Mouse (Mus musculus): ENCODE results near the gene Htr7. TPM values are rescaled to one million over a fixed set of nuclear protein-coding genes. Genes with fewer than 3 reads are reported as not detected.

Htr7 gene
- total RNA-seq (2017) = 0.12 TPM in 1 of 2 replicates, not detected in the other

DNA sequence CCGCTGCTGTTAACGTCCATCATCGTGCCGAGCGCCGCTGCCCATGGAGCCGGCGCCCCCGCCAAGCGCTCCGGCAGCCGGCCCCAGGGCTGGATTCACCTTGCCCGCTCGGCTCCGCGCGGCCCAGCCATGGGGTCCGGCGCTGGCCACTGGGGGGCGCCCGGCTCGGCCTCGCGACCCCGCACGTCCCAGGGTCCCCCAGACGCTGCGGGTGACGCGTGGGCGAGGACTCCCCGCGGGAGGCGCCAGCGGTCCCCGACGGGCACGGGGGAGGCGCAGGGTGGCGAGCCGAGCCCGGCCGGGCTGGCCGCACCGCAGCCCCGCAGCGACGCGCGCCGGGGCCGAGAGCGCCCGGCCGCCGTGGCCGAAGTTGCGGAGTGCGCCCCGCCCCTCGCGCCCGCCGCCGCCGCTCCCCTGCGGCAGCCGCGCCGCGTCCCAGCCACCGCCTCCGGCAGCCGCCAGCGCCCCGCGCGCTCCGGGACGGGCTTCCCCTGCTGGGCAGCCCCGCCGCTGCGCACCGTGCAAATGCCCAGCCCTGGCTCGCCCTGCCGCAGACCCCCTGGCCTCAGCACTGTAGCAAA, at the start of gene Htr7:
Gene Htr7, minus strand, starts transcription at position 277 of the 581 bp plus-strand sequence.
- no peak for ATAC-seq (ENCODE audit: extremely low read depth, insufficient number of reproducible peaks, low FRiP score, poor library complexity, severe bottlenecking)

DNA sequence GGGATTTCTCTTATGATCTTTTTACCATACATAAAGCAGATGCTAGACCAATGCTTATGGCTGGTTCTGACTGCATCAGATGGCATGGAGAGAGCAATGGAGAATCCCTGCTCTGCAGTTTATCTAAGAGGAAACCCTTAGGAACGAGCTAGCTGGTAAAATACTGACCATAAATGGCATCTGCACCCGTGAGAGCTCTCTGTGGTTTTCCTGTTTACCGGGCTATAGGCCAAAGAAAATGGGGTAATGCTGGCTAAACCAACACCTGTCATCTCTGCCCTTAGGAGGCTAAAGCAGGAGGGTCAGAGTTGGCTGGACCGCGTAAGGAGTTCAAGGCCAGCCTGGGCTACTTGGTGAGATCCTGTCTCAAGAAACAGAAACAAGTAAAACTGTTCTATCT, 46.6 kb upstream of the Htr7 start:
- no peak for ATAC-seq (ENCODE audit: extremely low read depth, insufficient number of reproducible peaks, low FRiP score, poor library complexity, severe bottlenecking)

DNA sequence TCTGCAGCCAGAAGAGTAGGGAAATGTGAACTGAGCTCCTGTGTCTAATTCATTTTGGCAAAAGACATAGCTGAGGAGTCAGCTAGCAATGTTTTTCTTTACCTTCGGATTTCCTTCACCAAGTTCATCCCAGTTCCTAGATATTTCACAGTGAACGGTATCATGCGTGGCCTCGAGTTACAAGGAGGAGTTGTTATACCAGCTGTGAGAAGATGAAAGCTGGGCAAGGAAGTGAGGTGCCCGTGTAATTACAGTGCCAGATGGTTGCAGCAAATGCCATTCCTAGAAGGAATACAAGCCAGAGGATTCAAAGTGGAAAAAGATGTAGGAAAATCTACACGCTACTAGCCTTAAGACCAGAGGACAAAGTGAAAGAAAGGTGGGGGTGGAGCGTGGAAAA, 41.6 kb upstream of the Htr7 start:
- ATAC-seq (ENCODE audit: extremely low read depth, insufficient number of reproducible peaks, low FRiP score, poor library complexity, severe bottlenecking) = no peak

DNA sequence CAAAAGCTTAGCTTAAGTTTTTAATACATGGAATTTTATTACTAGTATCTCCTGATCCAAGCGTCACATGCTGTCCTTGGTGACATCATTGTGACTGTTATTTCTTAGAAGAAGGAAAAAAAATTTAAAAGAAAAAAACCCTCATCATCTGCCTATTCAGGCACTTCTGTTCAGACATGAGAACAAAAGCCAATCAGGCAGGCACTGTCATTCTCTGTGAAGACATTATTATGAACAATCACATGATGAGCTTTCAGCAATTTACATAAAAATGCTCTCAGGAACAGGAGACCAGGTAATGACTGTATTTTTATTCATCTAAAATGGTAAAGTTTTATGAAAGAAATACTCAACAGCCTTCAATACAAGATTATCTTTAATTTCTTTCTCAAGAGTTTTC, 41.0 kb upstream of the Htr7 start:
- no peak for ATAC-seq (ENCODE audit: extremely low read depth, insufficient number of reproducible peaks, low FRiP score, poor library complexity, severe bottlenecking)

DNA sequence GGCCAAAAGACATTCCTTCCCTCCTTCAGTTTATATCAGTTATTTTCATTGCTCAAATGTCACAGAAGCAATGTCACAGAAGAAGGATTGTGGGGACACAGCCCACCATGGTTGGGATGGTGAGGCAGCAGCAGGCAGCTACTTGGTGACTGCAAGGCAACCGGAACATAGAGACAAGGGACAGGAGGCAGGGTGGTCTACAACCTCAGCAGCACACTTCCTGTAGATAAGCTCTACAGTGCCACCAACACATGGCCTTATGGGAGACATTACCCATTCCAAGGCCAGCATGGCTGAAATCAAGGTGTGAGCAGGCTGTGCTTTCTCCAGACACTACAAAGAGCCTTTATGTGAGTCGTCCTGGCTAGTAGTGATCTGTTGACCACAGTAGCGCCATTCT, 39.9 kb upstream of the Htr7 start:
- no peak for ATAC-seq (ENCODE audit: extremely low read depth, insufficient number of reproducible peaks, low FRiP score, poor library complexity, severe bottlenecking)

DNA sequence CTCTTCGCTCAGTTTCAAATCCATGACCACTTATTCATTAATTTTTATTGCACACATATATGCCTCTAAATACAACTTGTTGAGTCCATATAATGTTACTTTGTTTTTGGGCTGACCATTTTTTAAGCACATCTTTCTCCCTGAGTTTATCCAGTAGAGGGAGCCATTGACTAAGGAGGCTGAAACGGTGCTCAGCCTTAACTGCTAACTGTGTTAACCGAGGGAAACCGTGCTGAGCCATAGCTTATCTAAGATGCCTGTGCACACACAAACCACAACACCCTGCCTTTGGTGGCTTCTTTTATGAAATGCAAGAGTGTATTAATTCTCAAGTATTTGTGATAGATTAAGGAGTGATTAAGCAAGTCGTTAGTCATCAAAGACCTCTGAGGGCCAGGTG, 33.5 kb upstream of the Htr7 start:
- ATAC-seq (ENCODE audit: extremely low read depth, insufficient number of reproducible peaks, low FRiP score, poor library complexity, severe bottlenecking) = 0 out of 2 replicates have a peak, but pooled peaks have one; percentile 19

DNA sequence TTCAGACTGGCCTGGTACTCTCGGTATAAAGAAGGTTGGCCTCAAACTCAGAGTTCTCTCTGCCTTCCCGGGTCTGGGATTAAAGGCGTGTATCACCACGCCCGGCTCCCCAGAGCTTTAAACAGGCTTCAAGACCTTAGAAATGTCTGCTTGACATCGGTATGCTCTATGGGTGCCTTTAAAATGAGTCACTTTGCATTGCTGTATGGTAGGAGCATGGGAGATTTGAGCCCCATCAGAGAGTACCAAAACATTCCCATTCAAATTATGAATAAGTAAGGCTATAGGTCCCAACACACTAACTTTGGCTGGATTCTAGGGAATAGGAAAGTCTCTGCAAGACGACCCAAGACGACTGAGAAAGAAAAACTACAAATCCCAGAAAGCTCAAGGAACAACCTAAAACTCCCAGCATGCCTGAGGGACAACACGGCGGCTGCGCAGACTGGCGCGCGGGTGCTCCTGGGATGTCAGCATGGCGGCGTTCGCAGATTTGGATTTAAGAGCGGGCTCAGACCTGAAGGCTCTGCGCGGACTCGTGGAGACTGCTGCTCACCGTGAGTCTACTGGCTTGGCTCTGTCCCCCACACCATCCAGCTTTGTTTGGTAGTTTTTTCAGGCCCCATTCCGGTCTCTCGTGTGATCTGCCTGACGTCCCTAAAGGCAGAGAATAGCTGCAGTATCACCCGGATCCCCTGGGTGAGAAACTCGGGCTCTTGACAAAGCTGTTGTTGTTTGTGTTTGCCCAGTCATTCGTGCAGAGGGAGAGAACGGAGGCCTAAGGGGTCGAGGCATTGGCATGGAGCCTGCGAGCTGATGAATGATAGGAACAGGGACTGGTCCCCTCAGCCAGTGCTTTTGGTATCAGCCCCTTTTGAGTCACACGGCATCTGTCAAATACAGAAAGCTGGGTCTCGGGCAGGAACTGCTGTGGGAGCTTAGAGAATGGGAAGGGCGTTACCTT, 26.2 kb upstream of the Htr7 start, which contains the start of gene Rpp30:
Gene Rpp30, plus strand, starts transcription at position 455 of the 964 bp plus-strand sequence.
- ATAC-seq (ENCODE audit: extremely low read depth, insufficient number of reproducible peaks, low FRiP score, poor library complexity, severe bottlenecking) = peak; percentile 91

DNA sequence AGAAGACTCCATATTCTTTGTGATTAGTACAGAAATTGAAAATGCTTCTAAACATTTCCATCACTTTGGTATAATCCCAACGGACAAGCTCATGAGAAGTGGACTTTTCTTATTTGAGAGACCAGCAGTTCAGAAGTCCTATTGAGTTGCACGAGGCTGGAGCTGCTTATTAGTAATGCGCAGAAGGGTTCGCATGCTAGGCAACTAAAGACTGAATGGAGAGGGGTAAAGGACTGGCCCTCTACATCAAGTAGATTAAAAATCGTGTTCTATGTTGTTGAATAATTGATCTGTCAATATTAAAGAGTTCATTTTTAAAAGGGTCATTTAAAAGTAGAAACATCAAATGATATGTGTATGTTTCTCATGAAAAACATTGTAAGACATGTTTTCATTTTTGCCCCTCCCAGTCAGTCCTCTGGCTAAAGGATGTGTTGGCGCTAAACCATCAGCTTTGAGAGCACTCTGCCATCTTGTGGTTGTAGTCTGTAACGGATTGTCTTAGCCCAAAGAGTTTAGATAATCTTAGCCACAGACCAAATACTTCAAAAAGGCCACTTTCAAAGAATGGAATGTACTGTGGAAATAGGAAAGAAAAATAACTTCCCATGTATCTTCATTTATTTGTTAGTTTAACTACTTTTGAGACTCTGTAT, 25.4 kb upstream of the Htr7 start:
- peak; percentile 70 for ATAC-seq (ENCODE audit: extremely low read depth, insufficient number of reproducible peaks, low FRiP score, poor library complexity, severe bottlenecking)

DNA sequence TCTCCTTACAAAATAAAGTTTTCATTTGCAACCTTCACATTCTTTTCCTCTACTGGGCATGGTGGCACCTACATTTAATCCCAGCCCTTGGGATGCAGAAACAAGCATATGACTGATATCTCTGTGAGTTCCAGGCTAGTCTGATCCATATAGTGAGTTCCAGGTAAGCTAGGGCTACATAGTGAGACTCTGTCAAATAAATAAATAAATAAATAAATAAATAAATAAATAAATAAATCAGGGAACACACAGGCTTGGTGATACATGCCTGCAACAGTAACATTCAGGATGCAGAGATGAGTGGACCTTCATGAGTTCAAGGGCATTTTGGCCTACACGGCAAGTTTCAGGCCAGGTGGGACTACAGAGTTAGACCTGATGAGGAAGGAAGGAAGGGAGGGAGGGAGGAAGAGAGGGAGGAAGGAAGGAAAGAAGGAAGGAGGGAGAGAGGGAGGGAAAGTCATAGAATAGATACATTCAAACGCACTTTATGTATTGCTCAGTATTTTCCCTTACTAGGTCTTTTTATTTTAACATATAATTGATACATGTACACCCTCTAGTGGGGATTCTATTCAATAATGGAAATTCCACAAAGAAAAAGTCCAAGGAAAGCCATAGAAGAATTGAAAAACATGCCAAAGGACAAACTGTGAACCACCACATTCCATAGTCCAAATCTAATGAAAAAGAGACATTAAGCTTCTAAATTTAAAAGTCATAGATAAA, 5.7 kb upstream of the Htr7 start:
- ATAC-seq (ENCODE audit: extremely low read depth, insufficient number of reproducible peaks, low FRiP score, poor library complexity, severe bottlenecking) = no peak

DNA sequence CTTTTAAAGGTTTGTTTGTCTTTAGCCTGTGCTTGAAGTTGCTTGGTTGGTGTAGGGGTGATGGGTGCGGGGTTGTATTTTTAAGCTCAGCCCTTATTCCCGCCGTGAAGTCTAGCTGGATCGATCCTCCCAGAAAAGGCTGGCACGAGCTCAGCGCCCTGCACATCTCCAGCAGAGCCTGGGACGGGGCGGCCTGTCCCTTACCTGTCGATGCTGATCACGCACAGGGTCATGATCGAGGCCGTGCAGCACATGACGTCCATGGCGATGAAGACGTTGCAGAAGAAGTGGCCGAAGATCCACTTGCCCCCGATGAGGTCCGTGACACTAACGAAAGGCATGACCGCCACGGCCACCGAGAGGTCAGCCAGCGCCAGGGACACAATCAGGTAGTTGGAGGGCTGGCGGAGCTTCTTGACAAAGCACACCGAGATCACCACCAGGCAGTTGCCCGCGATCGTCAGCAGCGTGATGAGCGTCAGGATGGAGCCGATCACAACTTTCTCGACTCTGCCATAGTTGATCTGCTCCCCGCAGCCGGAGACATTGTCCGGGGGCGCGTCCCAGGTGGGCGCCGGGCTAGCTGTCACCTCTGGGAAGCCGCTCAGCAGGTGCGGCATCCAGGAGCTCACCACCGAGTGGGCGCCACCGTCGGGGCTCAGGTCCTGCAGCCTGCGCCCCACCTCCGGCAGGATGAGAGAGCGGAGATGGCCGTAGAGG, 645 bp downstream of the Htr7 start:
- ATAC-seq (ENCODE audit: extremely low read depth, insufficient number of reproducible peaks, low FRiP score, poor library complexity, severe bottlenecking) = no peak

DNA sequence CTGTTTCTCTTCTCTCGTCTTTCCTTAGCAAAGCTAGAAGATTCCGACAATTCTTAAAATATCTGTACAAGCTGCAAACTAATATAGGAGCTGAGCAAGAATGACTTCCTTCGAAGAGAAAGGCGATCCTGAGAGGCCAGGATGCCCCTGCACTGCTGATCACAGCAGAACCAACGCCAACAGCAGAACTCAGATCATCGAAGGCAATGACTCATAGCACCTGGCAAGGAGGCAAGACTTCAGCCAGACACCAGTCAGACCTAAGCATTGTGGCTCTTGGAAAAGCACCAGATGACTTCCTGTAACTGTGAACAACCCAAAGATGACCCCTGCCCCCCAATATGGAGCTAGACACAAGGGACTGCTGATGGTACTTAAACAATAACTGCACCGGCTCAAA, 11.3 kb downstream of the Htr7 start:
- ATAC-seq (ENCODE audit: extremely low read depth, insufficient number of reproducible peaks, low FRiP score, poor library complexity, severe bottlenecking) = no peak

DNA sequence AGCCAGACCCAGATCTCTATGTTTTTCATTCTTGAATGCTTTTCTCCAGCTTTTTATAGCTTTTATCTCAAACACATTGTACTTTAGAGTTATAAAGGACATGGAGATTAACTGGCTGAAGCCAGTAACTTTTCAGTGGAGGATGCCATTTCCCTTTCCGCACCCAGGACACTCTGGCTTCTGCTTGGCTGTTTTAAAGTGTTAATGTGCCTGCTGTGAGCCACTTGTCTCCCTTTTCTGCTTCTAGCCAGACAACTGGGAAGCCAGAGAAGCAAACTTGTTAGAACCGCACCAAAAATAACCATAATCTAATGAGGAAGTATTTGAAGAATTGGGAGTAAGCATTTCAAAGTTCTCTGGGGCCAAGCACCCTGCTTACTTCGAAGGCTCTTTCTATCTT, 42.5 kb downstream of the Htr7 start:
- ATAC-seq (ENCODE audit: extremely low read depth, insufficient number of reproducible peaks, low FRiP score, poor library complexity, severe bottlenecking) = no peak

DNA sequence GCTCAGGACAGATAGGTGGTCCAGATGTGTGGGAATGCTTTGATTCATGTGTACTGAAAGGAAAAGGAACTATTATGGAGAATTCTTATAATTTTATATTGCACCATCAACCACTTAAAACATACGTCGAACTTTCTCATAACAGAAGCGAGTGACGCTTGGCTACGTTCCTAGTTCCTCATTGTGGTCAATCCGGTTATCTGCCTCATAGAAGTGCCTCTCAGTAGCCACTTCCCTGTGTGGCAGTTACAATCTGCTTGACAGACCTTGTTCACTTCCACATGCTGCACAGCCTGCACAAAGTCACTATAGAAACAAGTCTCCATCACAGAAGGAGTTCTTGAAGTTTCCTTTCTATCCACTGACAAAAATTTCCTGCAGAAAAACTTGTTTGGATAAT, 51.0 kb downstream of the Htr7 start:
- peak; percentile 95 for ATAC-seq (ENCODE audit: extremely low read depth, insufficient number of reproducible peaks, low FRiP score, poor library complexity, severe bottlenecking)

DNA sequence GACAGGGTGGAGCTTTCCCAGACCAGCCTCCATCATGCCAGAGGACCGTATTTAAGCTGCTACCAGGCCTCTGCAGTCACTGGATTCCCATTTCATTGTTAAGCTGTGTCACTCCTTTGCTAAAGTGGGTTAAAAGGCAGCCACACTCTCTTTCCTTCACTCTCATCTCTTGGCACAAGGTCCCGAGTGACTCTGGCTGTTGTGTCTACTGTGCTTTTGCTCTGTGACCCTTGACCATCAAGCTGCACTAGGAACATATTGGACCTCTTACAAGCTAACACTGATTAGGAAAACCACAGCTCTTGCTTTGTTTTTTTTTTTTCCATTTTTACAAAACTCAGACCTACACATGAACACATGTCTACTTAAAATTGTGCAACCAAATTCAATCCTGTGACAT, 52.3 kb downstream of the Htr7 start:
- no peak for ATAC-seq (ENCODE audit: extremely low read depth, insufficient number of reproducible peaks, low FRiP score, poor library complexity, severe bottlenecking)

DNA sequence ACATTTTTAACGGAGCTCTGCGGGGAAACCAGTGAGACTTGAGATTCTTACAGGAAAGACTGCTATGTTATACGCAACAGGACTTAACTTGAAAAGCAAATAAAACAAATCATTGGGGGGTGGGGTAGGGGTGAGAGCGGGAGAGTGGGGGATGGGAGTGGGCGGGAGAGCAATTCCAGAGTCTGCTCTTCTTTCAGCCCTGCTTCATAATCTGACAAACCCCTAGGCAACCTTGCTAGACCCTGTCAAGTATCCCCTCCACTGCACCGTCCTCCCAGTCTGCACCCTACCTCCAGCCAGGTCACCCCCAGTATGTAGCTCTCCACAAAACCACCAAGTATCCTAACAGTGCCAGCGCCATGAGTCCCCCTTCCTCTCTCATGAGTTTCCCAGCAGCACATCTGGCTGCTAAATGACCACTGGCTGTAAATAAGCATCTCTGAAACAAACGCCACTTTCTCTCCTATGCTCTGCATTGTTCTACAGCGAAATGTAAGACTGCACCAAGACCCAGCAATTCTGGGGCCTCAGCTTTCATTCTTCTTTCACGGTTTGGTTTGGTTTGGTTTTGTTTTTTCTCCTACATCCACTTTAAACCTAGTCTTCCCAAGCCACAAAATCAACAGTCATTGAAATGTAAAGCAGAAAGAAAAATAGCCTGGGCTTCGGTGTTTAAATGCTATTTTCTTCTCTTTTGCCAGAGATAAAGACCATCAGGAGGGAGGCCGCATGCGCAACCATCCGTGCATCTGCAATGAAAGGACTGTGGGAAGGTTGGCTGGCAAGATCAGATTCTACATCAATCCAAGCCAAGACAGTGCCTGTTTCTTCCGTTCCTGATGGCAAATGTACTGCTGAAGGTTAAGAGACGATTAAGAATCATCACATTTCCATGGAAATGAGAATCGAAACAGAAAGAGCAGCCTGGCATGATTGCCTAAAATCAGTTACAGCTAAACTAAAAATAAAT, 54.5 kb downstream of the Htr7 start:
- ATAC-seq (ENCODE audit: extremely low read depth, insufficient number of reproducible peaks, low FRiP score, poor library complexity, severe bottlenecking) = no peak

DNA sequence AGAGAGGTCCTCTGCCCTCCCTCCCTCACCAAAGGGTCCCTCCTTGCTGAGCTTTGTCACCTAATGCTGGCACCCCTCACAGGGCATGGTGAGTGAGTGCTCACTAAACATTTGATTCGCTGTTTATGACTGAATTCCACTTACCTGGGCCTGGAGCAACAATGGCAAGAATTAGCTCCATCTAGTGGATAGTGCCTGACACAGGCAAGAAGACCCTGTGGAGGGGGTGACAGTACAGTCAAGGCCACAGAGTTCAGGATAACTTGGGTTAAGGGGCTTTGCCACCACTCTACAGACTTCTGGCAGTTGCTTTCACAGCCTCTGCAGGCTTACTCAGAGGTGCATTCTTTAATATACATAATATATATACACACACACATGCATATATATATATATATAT, 55.8 kb downstream of the Htr7 start:
- no peak for ATAC-seq (ENCODE audit: extremely low read depth, insufficient number of reproducible peaks, low FRiP score, poor library complexity, severe bottlenecking)

DNA sequence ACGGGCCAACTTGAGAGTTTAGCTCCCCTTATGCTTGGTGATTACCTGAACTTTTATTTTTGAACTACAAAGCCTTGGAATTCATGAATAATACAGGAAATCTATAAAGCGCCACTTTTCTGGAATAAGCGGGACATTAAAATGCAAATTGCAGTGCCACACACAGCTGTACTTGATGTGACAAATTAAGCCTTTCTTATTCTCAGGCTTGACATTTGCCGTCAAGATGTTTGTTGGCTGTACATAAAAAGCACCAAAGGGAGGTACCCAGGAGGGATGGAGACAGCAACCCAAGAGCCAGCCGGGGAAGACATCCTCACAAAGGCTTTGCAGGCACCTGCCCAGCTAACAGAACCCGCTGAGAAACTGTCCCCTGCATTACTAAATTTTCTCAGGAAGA, 56.4 kb downstream of the Htr7 start:
- no peak for ATAC-seq (ENCODE audit: extremely low read depth, insufficient number of reproducible peaks, low FRiP score, poor library complexity, severe bottlenecking)

DNA sequence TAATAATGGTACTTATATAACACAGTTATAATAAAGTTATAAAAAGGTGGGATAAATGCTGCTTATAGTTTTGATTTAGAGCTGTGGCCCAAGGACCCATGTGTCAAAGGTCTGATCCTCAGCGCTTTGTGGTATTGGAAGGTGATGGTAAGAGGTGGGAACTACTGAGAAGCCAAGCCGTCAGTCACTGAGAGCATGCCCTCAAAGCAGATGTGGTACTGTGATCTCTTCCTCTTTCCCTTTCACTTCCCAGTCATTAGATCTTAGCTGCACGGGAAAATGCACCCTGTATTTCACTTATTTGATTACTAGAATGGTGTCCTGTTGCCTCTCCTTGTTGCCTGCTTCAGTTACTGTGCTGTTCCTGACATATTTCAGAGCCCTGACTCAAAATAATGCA, 59.9 kb downstream of the Htr7 start:
- ATAC-seq (ENCODE audit: extremely low read depth, insufficient number of reproducible peaks, low FRiP score, poor library complexity, severe bottlenecking) = no peak

All from neutrophil, adult 5-6 weeks (primary cell).